Mouse (Mus musculus): Measurements from ENCODE around the gene Bicral.

Bicral gene

DNA sequence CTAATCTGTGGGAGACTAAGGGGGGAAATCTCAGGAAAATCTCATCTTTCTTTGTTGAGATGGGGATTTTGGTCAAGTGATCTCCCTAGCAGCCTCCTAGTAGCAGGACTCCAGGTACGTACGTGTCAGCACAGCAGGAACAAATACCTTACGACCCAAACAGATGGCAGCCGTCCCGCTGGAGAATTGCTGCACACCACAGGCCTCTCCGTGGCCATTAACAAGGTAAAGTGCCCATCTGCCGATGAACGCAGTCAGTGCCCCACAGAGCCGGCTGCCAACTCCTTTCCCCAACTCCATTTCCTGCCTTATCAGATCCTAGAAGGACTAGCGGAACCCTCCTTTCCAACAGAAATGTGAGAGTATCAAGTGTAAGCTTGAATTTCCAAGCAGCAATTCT, 13.5 kb downstream of the Bicral start:
- in situ Hi-C loops (cut with MboI, MseI), result no loop called here

DNA sequence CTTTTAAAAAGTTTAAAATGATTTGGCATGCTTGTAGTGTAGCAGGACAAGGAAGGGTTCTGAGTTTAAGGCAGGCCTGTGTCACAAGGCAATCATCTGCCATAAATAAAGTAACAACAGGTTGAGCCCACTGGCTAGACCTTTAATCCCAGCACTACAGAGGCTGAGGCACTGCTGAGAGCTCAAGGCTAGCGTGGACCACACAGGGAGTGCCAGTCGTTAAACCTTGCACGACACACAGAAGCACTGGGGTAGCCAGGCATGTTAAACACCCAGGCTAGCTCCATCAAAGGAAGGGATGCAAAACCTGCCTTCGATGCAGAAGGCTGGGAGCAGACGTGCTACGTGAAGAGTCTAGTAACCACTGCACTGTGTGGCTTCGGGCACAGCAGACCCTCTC, 14.6 kb downstream of the Bicral start:
- in situ Hi-C loops (cut with MboI, MseI), result no loop called here

DNA sequence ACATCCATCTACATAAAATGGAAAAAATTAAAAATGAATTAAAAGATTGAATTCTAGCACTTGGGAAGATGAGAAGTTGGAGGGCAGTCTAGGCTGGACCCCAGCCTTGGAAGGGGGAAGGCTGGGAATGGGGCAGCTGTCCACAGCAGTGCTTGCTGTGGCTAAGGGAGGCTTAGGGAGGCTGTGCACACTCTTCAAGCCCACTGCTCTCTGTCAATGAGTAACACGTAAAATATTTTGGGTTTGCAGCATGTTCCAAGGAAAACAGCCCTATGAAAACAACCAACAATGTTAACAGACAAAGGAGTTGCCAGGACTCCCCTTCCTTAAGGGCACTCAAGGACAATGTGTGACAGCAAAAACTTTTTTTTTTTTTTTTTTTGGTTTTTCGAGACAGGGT, 15.3 kb downstream of the Bicral start:
- in situ Hi-C loops (cut with MboI, MseI), result no loop called here

DNA sequence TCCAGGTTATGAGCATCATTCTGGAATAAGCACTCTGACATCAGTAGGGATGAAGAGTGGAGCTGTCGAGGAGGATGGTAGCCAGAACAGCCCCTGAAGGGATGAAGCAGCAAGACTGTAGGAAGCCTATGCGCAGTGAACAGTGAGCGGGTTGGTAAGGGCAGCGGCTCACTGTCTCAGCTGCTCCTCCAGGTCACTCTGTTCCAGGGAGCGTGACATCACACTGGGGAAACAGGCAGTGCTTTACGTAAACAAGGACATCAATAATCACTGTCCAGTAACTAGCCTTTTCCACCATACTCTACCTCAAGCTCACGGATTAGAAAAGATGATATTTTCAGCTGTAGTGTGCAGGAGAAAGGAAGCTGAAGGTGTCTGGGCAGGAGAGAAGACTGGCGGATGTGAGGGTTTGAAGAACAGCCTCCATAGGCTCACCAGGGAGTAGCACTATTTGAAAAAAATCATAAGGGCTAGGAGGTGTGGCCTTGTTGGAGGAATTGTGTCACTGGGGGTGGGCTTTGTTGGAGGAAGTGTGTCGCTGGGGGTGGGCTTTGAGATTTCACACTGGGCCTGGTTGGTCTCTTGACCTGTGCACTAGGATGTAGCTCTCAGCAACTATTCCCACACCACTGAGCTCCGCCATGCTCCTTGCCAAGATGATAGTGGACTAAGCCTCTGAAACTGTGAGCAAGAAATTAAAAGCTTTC, 17.8 kb downstream of the Bicral start:
- in situ Hi-C loops (cut with MboI, MseI), result no loop called here

DNA sequence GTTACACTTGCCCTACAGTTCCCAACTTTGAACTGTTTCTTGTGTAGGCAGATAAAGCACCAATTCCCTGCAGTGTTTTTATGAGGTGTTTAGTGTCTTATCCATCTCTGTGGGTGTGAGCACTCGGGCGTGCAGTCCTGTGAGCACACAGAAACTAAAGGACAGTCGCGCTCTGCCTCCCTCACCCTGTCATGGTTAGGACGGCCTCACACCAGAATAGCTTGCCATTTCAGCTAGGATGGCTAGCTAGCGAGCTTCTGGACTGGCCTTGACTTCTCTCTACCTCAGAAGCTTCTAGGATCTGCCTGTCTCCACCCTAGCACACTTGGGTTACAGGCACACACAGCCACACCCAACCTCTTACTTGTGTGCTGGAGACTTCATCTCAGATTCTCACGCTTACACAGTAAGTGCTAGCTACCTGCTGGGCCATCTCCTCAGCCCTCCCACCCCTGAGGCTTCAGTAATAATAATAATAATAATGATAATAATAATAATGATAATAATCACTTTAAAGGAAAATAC, 19.8 kb downstream of the Bicral start:
- in situ Hi-C loops (cut with MboI, MseI), result no loop called here

DNA sequence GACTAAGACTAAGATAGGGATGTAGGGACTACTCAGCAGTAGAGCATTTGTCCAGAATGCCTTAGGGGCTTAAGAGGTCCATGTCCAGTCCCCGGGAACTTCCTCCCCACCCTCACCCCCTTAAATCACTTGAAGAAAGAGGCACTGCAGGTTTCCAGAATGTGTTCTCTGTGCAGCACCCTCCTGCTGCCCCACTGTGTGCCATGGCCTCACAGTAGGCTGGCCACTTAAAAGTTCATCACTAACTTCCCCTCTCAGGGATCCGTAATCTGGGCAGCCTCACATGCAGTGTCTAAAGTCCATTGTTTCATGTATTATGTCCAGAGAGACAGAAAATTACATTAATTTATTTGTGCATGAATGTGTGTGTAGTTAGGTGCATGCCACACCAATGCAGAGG, 20.4 kb downstream of the Bicral start:
- in situ Hi-C loops (cut with MboI, MseI), result no loop called here

DNA sequence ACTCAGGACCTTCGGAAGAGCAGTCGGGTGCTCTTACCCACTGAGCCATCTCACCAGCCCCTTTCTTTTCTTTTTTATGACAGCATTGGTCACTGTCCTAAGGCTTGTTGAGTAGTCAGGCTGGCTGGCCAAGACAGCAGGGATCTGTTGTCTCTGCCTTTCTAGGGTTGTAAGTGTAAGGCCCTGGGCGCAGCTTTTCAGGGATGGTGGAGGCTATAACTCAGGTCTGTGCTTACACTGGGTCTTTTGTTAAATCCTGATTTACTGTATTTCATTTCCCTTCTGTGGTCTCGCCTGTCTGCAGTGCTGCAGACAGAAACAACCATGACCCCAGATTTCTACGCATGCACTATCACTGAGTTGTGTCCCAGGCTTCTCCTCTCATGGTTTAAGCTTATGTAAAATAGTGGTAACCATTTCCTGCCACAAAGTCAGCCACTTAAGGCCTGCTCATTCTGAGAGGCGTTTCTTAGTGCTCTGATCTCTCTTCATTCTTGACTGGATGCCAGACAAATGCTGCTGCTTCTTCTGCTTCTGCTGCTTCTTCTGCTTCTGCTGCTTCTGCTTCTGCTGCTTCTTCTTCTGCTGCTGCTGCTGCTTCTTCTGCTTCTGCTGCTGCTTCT, 23.1 kb downstream of the Bicral start:
- in situ Hi-C loops (cut with MboI, MseI), result no loop called here

DNA sequence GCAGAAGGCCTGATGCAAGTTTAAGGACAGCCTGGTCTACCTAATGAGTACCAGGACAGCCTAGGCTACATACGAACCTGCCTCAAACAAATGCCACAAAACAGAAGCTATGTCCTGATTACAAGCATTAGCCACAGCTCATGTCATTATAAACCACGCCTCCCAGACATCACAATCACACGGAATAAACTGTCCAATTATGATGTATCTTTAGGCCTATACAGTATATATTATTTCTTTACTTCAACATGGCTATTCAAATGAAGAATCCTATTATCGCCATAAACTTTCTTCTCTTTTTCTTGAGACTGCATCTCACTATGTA, 25.3 kb downstream of the Bicral start:
- in situ Hi-C loops (cut with MboI, MseI), result no loop called here

DNA sequence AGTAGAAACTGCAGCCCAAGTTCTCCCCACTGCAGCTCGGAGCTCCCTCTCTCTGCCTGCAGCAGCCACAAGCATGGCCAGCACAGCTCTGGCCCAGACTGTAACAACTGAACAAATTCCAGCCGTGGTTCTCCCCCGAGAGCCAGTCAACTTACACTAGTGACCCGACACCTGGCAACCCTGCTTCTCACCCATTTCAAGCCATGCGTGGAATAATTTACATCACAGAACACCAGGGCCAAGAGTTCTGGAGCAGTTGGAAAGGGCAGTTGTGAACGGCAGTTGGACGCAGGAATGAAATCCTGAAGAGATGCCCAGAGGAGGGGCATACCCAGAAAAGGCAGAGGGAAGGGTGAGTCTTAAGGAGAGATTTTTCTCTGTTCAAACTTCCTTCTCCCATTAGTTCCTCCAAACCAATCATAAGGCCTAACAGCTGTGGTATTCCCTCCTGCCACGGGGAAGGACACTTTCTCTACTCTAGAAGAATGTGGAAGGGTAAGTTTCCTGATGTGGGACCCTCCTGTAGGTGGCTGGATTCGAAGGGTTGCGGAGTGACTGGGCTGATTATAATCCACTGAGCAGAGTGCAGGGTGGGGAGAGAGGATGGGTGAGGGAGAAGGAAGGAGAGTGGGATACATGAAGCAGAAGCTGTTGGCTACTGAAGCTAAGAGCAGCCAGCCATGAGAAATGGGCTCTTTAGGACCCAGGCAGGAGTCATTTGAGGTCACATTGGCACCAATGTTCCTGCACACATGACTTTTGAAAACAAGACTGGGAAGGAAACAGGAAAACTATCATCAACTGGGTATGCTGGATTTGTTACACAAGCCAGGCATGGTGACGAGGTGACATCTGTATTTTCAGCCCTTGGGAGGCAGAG, 25.9 kb downstream of the Bicral start:
- in situ Hi-C loops (cut with MboI, MseI), result no loop called here

DNA sequence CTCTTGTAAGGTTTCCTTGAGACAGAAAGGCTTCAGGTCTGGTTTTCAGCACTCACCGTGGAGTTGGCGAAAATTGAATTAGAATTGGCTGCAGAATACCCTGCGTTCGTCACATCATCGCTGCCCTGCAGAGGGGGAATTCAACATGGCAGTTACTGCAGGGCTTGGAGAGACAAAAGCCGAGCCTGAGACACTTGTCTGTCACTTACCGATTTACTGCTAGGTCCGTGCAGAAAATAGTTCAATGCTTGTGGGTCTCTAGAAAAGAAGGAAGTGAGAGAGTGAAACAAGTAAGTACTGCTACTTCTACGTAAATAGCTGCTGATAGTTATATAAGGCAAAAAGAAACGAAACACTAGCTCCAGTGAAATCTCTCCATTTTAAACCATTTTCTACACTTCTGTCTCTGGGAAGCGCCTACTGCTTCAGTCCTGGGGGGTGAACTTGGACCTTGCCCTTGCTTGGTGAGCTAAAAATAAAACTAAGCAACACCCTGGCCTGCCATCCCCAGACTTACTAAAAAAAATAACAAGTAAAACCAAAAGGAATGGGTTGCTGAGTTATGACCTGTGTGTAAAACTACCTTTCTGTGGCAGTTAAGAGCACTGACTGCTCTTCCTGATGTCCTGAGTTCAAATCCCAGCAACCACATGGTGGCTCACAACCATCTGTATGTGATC, 28.3 kb downstream of the Bicral start:
- in situ Hi-C loops (cut with MboI, MseI), result no loop called here

DNA sequence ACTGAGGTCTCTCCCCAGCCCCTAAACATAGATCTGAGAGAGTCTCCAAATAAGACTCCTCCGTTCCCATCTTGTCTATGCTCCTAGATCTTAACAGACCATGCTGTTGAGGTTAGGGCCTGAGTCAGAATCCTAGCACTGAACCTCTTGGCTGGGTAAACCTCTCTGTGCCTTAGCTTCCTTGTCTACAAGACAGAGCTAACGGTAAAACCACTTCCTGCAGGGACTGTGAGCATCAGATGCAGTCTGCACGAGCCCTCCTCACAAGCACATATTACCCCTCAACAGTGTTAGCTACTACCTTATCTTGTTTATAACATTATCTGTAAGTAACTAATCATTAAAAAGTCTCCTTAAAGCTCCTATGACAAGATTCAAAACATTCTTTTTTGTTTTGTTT, 29.3 kb downstream of the Bicral start:
- in situ Hi-C loops (cut with MboI, MseI), result no loop called here

DNA sequence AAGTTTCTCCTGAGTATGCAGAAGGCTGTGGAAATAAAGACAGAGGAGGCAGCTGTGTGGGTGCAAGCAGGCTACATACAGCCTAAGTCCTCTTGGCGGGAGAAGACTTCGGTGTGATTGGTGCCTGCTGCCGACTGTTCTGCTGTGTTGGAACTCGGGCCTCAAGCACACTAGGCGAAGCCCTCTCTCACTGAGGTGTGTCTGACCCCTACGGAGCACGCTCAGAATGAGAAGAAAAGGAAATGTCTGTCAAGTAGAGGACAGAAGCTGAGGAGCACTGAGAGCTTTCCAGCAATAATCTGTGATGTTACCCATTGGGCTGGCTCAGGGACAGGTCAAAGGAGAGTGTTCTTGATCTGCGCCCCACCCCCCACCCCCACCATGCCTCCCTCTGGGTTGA, 35.2 kb downstream of the Bicral start:
- in situ Hi-C loops (cut with MboI, MseI), result no loop called here

DNA sequence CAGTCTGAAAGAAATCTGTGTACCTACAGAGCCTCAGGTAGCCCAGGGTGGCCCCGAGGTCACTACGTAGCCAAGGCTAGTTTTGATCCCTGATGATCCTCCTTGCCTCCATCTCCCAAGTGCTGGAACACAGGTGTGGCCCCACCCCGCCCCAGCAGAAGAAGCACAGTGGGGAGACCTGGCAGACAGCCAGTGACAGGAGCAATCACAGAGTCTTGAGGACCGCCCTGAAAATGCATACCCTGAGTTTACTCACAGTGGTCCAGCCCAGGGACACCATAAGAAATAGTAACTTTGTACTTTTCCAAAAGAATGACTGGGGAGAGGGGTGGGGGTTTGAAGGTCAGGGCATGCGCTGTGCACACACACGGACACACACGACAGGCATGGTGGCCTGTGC, 37.7 kb downstream of the Bicral start:
- in situ Hi-C loops (cut with MboI, MseI), result no loop called here

DNA sequence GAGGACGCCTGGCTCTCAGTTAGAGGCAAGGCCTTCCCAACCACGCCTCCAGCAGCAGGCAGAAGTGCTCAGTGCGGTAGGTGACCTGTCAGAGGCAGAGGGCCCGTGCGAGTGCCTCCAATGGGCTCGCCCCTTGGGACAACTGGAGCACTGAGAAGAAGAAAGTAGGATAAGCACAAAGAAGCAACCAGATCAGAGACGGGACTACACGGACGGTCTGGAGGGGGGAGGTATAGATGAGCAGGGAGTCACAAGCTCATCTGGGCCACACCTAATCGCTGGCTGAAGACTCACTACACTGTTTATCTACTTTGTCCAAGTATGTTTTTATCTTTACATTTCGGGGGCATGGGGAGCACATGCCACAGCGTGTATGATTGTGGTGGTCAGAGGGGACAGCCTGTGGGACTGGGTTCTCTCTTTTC, 40.5 kb downstream of the Bicral start:
- in situ Hi-C loops (cut with MboI, MseI), result no loop called here

DNA sequence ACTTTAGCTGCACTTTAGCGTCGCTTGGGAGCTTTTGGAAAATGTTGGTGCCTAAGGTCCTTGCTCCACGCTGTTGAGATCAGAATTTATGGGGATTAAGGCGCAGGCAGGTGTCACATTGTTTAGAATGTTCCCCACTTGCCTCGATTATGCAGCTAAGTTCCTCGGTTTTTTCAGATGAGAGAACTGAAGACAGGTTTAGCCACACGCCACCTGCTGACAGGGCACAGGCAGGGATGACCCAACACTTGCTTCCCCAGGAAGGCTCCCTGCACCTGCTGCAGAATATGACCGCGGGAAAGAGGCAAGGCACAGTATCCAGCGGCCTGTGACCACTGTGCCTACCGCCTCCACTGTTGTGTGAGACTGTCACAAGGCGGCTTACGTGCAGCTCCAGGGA, 42.0 kb downstream of the Bicral start:
- in situ Hi-C loops (cut with MboI, MseI), result no loop called here

DNA sequence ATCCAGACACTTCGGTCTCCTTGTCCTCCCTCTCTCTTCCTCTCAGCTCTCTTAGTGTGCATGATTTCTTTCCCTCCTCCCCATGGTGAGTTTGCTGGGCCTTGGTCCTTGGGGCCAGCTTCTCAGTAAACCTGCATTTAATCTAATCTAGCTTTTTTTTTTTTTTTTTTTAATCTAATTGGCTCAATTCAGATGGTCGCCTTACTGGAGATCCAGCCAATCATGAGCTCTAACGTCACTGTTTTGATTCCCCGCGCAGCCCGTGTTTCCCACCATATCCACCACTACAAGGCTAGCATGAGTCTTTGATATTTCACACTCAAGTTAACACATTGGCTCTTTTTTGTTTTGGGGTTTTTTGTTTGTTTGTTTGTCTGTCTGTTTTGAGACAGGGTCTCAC, 43.8 kb downstream of the Bicral start:
- in situ Hi-C loops (cut with MboI, MseI), result loop anchor here (5.0 kb wide), 1 partner anchor 283 kb away; no protein-coding TSS in a partner anchor

DNA sequence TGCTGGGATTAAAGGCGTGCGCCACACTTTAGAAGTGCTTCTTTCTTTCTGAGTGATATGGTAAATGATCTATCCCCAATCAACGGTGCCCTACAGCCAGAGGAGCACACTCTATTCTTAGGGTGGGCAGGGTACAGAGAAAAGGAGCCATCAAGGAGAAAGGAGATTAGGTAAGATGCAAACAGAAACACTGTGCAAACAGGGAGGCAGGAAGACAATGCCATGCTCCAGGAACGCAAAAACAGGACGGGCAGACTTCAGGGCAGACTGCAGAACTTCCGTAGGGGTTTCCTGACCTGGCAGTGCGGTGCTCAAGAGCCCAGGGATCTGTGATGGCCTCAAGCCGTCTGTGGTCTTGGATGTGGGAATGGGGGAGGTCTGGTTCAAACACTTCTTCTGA, 44.6 kb downstream of the Bicral start:
- in situ Hi-C loops (cut with MboI, MseI), result loop anchor here (5.0 kb wide), 1 partner anchor 284 kb away; no protein-coding TSS in a partner anchor

DNA sequence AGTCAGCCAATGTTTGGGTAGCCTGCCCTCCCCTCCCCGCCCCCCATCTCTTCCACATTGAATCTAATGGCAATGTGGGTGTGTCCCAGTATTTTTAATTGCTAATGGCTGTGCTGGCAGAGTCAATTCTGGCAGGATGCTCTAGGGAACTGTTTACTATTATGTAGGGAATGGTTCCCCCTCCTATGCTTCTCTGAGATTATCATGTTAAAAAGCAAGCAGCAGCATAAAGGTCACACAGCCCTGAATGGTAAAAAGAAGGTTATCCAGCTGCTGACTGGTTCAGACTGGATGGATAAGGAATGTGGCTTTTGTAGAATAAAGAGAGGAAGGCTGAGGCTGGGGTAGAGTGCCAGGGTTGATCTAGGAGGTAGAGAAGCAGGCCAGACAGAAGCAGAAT, 45.8 kb downstream of the Bicral start:
- in situ Hi-C loops (cut with MboI, MseI), result loop anchor here (5.0 kb wide), 1 partner anchor 285 kb away; no protein-coding TSS in a partner anchor

DNA sequence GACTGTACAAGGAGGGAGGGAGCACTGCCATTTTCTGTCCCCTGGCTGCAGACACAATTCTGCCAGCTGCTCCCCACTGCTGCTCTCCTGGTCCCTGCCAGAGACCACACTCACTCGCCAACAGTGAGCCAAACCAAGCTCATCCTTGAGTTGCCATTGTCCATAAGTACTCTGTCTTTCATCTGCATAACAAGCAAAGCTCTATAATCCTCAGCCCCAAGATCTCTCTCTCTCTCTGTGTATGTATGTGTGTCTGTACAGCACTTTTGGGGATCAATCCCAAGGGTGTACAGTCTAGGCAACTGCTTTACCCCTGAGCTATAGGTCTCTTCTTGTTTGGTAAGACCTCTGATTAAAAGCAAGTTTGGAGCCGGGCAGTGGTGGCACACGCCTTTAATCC, 47.6 kb downstream of the Bicral start:
- in situ Hi-C loops (cut with MboI, MseI), result loop anchor here (5.0 kb wide), 1 partner anchor 287 kb away; no protein-coding TSS in a partner anchor

DNA sequence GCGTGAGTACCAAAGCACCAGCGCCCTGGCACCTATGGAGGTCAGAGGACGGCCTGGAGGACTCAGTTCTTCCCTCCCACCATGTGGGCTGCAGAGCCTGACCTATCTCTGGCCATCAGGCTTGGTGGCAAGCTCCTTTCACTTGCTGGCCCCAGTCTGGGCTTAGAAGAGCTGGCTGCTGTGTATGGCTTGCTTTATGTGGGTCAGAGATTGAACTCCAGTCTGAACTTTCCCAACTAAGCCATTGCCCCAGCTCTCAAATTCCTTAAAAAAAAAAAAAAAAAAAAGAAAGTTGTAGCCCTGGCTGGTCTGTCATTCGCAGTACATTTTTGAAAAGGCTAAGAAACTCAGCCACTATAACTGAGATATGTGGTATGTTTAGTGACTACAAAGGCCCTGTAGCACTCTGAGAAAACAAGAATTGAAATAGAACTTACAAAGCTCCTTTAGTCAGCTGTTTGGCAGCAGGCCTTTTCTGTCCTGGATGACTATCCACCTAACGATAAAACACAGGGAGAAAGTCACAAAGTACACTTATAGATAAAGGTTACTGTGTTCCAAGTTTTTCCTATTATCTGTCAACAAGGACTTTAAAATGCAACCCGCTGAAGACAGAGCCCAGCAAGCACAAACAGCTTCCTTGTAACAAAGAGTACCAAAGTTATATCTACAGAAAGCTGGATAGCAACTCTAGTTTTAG, 49.0 kb downstream of the Bicral start:
- in situ Hi-C loops (cut with MboI, MseI), result no loop called here

DNA sequence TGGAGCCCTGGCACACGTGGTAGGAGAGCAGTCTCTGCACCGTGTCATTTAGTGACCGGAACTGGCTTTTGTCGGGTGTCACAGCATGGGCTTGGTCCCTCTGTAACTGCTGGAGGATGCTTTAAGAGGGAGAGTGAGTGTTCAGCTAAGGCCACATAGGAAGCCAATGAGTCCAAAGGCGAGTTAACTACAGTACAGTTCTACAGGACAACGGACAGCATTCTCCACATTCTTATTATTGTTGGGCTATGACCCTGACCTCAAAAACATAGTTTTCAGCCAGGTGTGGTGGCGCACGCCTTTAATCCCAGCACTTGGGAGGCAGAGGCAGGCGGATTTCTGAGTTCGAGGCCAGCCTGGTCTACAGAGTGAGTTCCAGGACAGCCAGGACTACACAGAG, 49.9 kb downstream of the Bicral start:
- in situ Hi-C loops (cut with MboI, MseI), result no loop called here

Measured in regulatory T cell (primary cell).